Mouse (Mus musculus) gastrocnemius, adult 8-10 months (tissue): ENCODE data around the gene Exosc8. TPM values are rescaled to one million over a fixed set of nuclear protein-coding genes. Genes with fewer than 3 reads are reported as not detected.
"Not testable (repeated sequence)": the region's sequence is repeated elsewhere in the genome, so short reads cannot be mapped to it uniquely, and the experiment has no call there.

ENCODE experiments used
- DNase-seq, 2 experiments: peaks; one replicate each; pipeline ENCODE4 v3.0.0; 2022; ENCODE audit warnings: low spot score in 2 of 2
- total RNA-seq, 4 experiments: library from RNA; stranded (reverse); gene quantifications; 2 replicates each; pipeline ENCODE4 v1.2.4; 2022

Gene Exosc8
- total RNA-seq: 10 to 100 TPM in 2 of 4 experiments, 1 to 10 TPM in 2; 7.7 to 16.0 (median 10.2) TPM

DNA sequence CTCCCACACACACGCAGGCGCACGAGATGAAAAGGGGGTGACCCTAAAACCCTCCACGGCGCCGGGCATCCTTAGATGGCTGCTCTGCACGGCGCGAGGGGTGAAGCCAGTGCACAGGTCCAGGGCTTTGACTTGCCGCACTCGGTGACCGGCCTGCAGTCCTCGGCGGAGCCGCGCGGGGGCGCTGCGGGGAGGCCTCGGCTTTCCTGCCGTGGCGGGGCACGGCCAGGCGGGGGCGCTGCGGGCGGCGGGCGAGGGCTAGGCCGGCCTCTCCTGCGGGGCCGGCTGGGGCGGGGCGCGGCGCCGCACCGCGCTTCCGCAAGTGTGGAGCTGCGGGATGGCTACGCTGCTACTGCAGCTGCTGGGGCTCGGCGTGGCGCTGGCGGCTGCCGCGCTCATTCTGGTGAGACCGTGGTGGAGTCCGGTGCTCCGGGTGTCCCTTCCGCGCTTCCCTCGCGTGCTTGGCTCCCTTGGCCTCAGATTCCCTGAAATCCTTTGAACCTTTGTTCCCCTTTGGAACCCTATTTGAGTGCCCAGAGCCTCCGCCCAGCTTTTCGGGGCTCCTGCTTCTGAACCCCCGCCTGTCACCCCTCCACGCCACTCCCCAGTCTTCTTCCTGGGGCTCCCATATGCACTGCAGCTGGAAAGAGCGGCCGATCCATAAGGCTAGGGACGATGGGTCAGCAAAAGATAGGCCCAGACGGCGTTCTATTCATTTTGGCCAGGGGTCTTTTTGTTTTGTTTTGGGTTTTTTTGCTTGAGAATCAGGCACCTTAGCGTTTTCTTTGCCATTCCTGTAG, at the start of gene Exosc8, which contains the start of gene Alg5:
Exosc8 (minus strand) TSS at position 147 of the 800 bp plus-strand sequence.
Alg5 (plus strand) TSS at position 293 of the 800 bp plus-strand sequence.
- peak; percentile 82 to 83 for DNase-seq

DNA sequence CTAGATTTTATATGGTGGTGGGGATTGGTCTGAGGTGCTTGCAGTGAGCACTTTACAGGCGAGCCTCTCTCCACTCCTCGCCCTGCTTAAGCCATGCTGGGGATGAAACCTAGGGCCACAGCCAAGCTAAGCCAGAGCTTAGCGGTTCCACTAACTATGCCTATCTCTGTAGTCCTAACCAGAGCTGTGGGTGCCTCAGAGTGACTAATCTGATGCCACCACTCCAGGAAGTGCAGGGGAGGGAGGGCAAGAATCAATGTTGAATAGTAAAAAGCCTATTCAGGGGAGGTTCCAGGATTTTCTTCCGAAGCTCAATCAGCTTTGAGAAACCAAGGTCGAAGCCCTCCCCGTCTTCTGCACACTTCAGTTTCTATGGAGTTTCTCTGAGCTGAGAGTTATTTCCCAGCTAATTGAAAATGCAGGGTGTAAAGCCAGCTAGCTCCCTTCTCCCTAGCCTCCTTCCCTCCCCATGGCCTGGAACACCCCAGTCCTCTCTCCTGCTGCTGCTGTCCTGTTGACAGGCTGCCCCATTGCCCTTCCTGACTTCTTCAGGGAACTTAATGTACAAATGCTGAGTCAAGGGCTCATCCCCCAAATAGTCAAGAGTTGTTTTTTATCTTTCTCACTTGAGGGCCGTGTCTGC, 40.9 kb upstream of the Exosc8 start:
- DNase-seq: no peak

DNA sequence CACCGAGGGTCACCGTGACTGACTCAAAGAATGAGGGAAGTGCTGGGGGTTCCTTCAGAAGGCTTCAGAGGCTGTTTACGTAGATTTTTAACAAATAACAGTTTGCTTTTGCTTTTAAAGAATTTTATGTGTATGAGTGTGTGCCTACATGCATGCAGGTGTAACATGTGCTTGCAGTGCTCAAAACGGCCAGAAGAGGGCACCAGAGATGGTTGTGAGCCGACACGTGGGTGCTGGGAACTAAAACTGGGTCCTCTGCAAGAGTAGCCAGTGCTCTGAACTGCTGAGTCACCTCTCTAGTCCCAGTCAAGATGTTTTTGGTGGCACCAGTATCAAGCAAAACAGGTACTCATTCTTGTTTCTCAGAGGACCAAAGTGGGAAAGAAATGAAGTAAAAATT, 38.4 kb upstream of the Exosc8 start:
- no peak for DNase-seq

DNA sequence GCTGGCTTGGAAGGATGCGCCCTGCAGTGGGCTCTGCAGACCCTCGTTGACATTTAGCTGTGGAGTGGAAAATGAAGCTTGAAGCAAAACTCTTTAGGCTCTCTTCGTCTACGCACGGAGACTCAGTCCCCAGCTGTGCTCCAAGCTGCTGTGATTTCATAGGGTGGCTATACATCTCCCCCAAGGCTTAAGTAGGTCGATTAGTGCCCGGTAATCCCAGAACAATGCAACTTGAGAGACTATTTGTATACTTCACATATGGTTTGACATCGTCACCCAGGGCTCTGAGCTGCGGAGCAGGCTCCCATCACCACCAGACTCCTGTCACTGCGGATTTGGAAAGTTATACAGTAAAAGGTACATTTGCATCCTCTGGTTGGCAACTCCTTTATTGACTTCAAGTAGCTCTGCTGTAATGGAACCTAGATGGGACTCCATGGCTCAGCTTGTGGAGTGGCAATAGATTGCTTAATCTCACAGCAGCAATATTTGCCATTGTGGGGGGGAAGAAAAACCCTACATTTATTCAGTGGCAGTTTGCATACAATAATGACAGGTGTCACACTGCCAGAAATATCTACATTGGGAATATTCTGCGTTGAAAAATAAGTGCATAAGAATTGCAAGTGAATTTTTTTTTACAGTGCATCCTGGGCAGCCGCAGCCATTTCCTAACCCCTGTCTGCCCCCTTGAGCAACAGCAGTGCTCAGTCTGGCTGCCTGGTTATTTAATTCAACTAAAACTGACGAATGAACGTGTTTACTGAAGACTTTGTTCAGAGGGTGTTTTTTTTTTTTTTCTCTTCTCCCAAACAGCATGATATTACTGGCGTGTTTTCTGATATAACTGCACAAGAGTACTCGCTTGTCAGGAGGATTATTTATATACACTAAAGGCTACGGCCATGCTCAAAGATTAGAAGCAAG, 34.4 kb upstream of the Exosc8 start:
- no peak for DNase-seq

DNA sequence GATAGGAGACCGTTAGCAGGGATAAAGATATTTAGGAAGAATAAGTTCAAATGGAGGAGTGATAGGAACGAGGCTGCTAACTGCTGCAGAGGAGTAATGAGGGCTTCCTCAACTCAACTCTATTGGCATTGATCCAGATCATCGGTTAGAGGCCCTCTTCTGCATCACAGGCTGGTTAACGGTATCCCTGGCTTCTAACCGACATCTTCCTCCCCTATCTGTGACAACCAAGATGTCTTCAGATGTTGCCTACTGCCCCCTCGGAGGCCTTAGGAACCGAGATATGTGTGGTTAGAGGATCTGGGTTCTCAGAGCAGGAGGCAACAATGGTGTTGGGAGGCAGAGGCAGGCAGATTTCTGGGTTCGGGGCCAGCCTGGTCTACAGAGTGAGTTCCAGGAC, 33.4 kb upstream of the Exosc8 start:
- no peak for DNase-seq

DNA sequence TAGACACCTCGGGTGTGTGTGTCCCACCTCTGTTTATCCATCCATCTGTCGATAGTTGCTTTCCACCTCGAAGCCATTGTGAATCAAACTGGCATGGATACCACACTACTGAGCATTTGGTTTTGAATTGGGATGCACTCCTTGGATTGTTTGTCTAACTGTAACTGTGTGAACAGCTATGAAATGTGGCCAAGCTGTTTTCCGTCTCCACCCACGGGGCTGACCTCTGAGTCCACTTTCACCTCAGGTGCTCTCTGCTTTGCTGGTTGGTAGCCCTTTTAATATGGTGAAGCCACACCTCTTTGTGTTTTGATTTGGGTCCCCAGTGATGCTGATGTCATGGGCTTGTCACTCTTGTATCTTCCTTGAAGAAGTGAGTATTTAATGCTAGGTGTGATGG, 31.6 kb upstream of the Exosc8 start:
- no peak for DNase-seq

DNA sequence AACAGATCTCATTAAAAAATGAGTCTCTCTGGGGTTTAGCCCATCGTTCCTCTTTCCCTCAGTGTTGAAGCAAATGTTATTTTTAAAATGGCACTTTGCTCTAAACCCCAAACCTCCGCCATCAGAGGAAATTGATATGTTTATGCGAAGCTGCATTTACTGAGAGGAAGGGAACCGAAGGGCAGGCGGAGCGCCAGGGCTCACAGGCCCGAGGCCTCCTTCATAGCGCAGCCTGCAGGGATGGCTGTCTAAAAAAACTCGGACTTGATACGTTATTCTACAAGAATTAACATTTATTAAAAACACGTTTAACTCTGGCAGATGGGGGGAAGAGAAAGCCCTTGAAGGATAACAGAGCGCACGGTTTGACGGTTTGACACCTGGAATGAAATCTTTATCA, 30.8 kb upstream of the Exosc8 start:
- DNase-seq: no peak

DNA sequence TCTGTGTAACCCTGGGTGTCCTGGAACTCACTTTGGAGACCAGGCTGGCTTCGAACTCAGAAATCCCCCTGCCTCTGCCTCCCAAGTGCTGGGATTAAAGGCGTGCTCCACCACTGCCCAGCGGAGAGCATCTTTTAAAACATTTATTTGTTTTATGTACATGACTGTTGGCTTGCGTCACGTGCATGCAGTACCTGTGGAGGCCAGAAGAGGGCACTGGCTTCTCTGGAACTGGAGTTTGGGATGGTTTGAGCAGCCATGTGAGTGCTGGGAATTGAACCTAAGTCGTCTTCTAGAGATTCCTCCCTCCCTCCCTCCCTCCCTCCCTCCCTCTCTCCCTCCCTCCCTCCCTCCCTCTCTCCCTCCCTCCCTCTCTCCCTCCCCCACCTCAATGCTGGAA, 30.3 kb upstream of the Exosc8 start:
- not testable (repeated sequence) for DNase-seq

DNA sequence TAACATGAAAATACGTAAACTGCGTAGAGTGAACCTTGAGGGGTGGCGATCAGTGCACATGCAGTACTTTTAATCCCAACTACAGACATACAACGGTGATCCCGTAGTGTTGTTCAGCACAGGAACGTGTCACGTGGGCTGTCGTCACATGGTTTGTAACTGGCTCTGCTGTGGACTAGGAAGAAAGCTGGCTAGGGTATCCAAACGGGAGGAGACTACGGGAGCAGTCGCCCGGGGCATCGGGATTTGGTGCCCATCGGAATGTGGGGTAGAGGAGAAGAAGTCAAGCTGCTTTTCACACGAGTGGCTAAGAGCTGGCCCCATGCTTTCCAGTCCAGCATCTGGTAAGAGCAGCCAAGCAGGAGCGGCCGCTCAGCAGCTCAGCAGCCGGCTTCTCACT, 29.2 kb upstream of the Exosc8 start:
- DNase-seq: peak in 1 of 2 experiments; percentile 5

DNA sequence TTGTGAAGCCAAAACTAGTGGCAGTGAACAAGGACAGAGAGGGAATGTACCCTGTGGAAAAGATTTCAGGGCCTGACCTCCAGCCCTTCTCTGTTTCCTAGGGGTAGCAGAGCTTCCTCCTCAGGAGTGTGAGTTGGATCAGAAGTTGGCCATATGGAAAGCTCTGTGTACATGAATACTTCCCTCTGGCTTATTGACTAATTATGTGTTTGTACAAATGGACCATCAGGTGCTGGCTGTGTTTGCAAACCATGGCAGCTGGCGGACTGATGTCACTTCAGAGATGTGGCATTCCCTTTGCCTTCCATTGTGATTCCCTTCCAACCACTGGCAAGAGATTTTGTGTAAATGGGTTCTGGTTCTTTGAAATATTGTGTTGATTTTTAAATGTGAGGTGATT, 26.1 kb upstream of the Exosc8 start:
- no peak for DNase-seq

DNA sequence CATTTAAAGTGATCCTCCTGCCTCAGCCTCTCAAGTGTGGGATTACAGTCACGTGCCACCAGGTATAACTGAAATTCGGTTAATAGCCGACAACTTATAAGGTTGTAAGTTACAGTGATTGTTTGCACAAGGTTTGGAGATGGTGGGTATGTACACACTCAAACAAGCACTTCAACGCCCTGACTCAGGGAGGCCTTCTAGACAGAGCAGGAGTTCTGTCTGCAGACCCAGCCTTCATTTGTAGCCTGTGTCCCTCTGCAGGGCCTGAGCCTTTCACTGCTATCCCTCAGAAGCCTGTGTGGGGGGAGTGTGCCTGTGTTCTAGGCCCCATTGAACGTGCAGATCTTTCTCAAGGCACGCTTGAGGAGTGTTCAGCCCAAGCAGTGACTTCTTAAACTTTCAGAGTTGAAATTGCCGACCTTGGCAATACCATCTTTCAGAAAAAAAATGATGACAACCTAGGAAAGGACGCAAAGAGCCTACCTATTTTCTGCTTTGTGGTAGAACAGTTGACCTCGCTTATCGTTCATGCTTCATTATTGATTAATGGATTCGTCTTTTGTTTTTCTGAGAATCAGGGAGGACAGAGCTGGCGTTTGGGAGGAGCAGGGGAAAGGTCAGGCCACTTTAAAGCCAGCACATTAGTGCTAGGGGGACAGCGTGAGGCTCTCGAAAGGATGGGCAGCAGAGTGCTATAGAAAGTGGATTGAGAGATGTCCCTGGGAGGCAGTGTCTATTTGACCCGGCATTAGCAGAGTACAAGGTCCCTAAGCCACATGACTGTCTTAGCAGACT, 25.3 kb upstream of the Exosc8 start:
- DNase-seq: no peak

DNA sequence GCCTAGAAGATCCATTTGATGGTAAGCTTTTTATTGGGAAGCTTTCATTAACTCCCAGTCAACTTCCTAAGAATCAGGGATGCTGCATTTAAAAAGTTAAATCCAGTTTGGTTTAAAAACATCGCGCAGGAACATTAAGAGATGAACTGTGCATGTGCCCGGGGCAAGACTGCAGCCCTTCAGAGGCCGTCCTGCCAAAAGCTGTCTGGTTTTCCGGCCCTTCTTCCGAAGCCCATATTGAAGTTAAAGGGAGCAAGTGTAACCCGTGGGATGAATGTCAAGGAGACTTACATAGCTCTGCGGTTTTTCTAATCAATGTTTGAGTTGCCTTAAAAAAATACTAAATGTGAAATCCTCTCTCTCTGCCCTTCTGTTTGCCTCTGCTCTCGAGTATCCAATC, 24.0 kb upstream of the Exosc8 start:
- no peak for DNase-seq

DNA sequence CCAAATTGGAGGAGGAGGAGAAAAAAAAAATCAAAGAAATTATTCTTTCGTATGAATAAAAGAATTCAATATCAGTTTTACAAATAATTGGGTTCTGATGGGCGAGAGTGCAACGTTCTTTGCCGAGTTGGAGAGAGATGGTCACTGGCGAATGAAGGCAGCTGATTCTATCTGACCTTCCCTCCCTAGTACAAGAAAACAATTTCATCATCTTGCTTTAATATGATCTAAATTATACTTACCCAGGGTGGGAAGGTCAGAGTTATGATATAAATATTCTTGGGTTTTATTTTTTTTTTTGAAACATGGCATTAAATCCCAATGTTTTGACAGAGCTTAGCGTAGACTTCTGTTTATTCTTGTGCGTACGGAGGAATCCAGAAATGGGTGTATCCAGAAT, 22.3 kb upstream of the Exosc8 start:
- DNase-seq: no peak

DNA sequence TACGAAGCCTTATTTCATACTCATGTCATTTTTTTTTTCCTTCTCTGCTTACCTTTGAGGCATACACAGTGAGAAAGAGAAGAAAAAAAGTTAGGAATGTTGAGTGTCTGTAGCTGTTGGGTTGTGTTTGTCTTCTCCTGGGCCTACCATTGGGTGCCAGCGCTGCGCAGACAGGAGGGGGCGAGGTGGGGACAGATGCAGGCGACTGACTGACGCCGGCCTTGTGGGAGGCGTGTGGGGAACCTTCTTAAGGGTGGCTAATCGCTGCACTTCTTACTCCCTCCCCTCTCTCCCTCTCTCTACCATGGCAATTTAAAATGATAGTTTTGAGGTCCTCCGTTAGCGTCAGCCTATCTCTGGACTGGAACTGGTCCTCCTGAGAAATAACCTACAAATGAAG, 20.9 kb upstream of the Exosc8 start:
- DNase-seq: no peak

DNA sequence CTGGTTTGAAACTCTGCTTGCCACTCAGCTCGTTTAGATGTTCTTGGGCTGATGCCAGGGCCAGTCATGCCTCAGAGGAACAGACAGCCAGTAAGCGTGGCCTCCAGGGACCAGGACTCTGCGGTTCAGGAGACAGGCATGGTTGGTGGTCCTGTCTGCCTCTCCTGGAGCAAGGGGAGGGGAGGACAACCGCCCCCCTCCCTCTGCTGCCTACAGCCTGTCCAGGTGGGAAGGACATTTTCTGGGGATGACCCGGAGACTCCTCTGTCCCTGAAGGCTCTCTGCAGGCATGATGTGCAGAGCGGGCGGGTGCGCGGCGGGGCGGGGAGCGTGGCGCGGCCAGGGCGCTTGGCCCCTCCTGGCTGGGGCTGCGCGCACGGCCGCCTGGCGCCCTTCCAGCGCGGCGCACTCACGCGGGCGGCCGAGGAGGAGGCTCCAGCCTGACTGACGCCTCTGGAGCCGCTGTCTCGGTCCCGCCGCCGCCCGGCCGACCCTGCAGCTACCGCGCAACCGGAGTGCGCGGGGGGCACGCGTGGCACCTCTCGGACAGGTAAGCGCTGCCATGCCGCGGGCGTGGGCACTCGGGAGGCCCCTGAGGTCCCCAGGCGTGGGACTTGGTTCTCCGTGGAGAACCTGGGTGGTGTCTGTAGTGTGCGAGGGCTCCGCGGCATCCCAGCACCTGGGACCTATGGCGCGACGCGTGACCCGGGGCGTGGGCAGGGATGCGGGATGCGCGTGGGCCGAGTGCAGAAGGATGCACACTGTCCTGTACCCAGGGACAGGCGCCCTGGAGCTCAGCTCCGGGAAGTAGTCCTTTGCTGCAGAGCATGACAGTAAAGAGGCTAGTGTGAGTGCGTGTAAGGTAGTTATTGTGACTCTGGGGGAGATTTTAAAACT, 20.2 kb upstream of the Exosc8 start, which contains the start of gene Smad9:
Smad9 (plus strand) TSS at position 438 of the 897 bp plus-strand sequence.
- peak; percentile 20 to 36 for DNase-seq

DNA sequence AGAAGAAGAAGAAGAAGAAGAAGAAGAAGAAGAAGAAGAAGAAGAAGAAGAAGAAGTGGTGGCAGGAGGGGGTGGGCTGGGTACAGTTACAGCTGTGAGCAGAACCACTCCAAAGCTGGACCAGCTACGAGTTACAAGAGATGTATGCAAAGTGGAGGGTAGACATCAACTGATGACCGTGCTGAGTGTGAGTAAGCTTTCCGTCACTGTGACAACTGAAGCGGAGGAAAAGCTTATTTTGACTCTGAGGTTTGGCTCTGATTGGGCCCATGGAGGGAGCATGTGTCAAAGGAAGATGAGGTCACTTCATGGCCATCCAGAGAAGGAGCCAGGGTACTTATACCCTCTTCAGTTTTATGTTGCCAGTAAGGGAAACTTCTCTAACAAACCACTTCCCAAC, 18.2 kb upstream of the Exosc8 start:
- DNase-seq: no peak

DNA sequence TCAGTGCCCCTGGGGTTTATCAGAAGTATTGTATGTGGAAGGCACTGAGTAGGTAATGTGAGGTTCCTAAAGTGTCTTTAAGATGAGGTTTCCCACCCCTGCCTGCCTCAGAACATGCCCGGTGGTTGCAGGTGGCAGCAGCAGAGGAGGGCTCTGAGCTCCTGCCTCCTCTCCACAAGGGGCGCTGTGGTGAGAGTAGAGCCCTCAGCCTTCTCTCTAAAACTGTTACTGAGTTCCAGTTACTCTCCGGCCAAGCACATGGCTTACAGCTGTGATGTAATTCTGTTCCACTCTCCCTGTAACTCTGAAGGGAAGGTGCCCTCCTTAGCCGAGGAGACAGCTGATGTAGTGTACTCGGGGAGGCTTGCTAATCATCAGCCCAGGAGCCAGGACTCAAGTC, 10.6 kb upstream of the Exosc8 start:
- no peak for DNase-seq

DNA sequence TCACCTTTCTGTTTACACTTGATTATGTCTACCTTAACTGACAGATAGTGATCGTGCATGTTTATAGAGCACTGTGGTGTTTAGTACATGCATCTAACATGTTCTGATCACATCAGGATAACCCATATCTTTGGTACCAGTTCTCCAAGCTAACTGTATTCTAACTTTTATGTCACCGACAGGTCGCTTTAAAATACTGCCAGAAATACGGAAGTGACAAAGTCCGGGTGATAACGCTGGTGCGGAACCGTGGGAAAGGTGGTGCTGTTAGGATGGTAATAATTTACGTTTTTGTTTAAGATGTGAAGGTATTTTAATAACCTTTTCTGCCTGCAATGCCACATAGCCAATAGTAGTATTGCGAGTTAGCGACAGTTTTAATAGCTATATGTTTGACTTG, 6.8 kb upstream of the Exosc8 start:
- no peak for DNase-seq

DNA sequence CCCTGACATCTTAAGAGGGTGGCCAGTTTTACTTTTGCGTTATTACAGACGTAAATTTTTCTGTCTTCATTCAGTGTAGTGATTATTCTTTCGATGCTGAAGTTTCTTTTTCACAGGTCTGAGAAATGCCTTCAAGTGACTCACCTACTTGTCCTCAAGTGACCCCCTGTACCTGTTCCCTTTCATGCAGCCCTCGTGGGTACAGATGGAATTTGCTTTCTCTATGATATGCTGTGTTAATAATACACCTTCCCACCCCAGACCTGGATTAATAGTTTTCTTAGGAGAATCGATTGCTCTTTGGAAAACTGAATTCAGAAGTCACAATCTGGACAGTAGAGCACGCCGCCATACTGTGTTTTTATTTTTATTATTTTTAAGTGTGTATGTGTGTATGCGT, 2.1 kb upstream of the Exosc8 start:
- no peak for DNase-seq
